Mouse (Mus musculus): Measurements from ENCODE around the gene Gna13. TPM values are rescaled to one million over a fixed set of nuclear protein-coding genes. Genes with fewer than 3 reads are reported as not detected.

The Gna13 gene
- polyA plus RNA-seq, 1 experiment from 2014 or later = 15.6 TPM

DNA sequence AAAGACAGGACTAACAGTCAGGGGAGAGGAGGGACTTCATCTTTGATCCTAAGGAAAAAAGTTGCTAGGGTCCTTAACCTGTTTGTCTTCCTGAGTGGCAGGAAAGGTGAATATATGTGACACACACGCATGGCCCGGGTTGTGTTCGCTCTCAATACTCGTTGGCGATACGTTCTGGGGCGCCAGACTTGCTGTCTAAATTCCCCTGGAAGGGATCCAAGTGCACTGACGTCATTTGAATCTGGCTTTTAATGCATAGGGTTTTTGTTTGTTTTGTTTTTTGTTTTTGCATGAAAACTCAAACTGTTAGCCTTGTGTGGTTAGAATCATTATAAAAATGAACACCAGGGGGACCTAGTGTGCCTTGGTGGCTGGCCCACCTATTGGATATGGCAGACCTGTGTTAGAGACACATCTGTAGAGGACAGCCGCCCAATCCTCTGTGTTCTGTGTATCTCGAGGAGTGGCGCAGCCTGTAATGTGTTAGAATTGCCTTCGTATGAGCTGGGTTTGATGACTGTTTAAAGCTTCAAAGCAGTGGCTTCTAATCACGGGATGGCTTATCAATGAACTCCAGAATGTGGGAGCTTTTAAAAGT, 82.9 kb downstream of the Gna13 start:
- Histone ChIP-seq H3K4me3 (ENCODE audit: low read depth, low read length) (no peak overlapping the region), H3K27ac (ENCODE audit: low read length) (no peak overlapping the region), H3K9me3 (replicated peaks; ENCODE audit: control insufficient read depth, low read length) (no peaks in the 10 kb centered on the region), H3K4me2 (ENCODE audit: low read depth, low read length) (no peak overlapping the region), H3K36me3 (ENCODE audit: control insufficient read depth, insufficient read depth) (peaks cover 8% of the 10 kb centered on the region), H3K4me1 (ENCODE audit: control insufficient read depth, low read depth, low read length) (peaks cover 10% of the 10 kb centered on the region), H3K9ac (ENCODE audit: low read depth, low read length) (no peak overlapping the region), H3K27me3 (ENCODE audit: control insufficient read depth, insufficient read depth, low read depth, low read length) (no peaks in the 10 kb centered on the region)
- peak; percentile 80 for ATAC-seq (ENCODE audit: low read depth)
- WGBS (ENCODE audit: insufficient replicate concordance) = 41% methylated on average over 13 of the region's 13 CpGs

Other genes starting within 250 kb of the Gna13 start
- not detected in 2 replicates for gene E030025P04Rik, start 218.5 kb upstream of the Gna13 start, polyA plus RNA-seq (2015; fragmentation: Nextera tagmentation; extraction: Ambion mirVana)
- 0.02 and 0.13 TPM in 2 replicates for gene Rgs9, start 64.7 kb upstream of the Gna13 start, polyA plus RNA-seq (2015; fragmentation: Nextera tagmentation; extraction: Ambion mirVana)
- gene 9930022D16Rik, start 51.1 kb downstream of the Gna13 start, polyA plus RNA-seq (2015; fragmentation: Nextera tagmentation; extraction: Ambion mirVana) = not detected in 2 replicates
- gene Amz2, start 63.1 kb downstream of the Gna13 start, polyA plus RNA-seq (2015; fragmentation: Nextera tagmentation; extraction: Ambion mirVana) = 10.1 and 11.4 TPM in 2 replicates
- gene Arsg, start 110.5 kb downstream of the Gna13 start, polyA plus RNA-seq (2015; fragmentation: Nextera tagmentation; extraction: Ambion mirVana) = 3.2 and 3.8 TPM in 2 replicates
- gene Slc16a6, start 110.8 kb downstream of the Gna13 start, polyA plus RNA-seq (2015; fragmentation: Nextera tagmentation; extraction: Ambion mirVana) = 32.0 and 33.4 TPM in 2 replicates
- 23.6 and 24.0 TPM in 2 replicates for gene Wipi1, start 249.1 kb downstream of the Gna13 start, polyA plus RNA-seq (2015; fragmentation: Nextera tagmentation; extraction: Ambion mirVana)